Mouse (Mus musculus): ENCODE results near the gene Srpk3. TPM values are rescaled to one million over a fixed set of nuclear protein-coding genes. Genes with fewer than 3 reads are reported as not detected.

The Srpk3 gene
- total RNA-seq, 1 experiment from 2014 or later: not detected

DNA sequence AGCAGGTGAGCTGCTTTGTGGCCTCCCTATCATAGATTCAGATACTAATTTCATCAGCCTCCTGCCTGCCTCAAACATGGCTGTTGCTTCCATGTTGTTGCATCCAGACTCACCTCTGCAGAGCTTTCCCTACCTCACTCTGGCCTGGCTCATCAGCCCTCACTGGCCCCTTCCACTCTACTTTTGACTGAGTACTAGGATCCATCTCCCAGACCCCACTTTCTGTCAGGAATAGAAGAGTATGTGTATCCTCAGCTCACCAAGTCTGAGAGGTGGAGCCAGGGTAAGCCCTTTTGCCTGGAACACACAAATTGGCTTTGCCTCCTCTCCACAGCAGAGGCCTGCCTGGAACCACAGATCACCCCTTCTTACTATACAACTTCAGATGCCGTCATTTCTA lies 14.3 kb downstream of the Srpk3 start:
- ATAC-seq (replicated peaks in 1 of 2; ENCODE audit: insufficient read depth in 1 of 2, low FRiP score in 2 of 2, low TSS enrichment in 1 of 2, low read depth in 1 of 2, poor library complexity in 2 of 2, severe bottlenecking in 2 of 2): no peak

DNA sequence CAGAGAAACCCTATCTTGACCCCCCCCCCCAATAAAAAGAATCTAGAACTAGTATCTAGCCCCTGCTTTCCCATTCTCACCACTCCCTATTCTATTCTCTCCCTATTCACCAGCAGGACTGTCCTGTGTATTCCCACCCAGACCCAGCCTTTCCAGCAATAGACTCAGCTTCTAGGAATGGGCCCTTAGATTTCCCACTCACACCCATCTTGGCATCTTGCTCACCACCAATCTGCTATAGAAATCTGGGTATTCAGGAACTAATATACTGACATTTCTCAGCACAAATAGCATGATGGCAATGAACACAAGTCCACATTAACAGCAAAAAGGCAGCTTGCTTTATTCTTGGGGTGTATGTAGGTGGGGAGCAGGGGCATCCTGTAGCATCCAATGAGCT lies 18.8 kb downstream of the Srpk3 start:
- no peak for ATAC-seq (replicated peaks in 1 of 2; ENCODE audit: insufficient read depth in 1 of 2, low FRiP score in 2 of 2, low TSS enrichment in 1 of 2, low read depth in 1 of 2, poor library complexity in 2 of 2, severe bottlenecking in 2 of 2)

DNA sequence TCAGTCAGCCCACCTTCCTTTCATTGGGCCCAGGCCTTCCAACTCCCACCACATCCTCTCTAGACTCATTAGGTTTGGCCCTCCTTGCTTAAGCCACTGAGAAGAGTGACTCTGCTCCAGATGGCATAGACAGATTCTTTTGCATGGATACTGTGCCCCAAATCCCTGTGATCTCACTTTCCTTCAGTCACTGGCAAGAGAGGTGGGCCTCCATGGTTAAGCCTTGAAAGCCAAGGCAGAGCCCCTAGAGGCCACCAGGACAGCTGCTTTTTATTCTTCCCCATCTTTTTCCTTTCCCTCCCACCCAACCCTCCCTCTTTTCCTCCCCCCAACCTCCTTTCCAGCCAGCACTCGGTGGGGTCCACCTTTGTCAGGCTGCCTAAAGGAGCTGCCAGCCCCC lies 19.3 kb downstream of the Srpk3 start:
- ATAC-seq (replicated peaks in 1 of 2; ENCODE audit: insufficient read depth in 1 of 2, low FRiP score in 2 of 2, low TSS enrichment in 1 of 2, low read depth in 1 of 2, poor library complexity in 2 of 2, severe bottlenecking in 2 of 2): no peak

DNA sequence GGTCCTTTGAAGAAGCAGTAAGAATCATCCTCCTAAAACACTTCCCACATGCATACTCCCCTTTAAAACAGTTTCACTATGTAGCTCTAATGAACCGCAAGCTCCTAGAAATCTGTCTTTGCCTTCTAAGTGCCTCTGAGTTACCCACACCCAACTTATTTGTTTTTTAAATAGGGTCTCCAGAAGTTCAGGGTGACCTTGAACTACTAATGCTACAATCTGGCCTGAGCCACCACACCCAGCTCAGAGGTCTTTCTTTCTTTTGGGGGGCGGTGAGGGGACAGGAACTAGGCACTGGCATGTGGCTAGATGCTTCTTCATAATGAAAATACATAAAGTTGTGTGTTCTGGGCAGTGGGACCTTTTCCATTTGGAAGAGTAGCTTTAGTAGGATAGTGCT lies 23.3 kb downstream of the Srpk3 start:
- no peak for ATAC-seq (replicated peaks in 1 of 2; ENCODE audit: insufficient read depth in 1 of 2, low FRiP score in 2 of 2, low TSS enrichment in 1 of 2, low read depth in 1 of 2, poor library complexity in 2 of 2, severe bottlenecking in 2 of 2)

DNA sequence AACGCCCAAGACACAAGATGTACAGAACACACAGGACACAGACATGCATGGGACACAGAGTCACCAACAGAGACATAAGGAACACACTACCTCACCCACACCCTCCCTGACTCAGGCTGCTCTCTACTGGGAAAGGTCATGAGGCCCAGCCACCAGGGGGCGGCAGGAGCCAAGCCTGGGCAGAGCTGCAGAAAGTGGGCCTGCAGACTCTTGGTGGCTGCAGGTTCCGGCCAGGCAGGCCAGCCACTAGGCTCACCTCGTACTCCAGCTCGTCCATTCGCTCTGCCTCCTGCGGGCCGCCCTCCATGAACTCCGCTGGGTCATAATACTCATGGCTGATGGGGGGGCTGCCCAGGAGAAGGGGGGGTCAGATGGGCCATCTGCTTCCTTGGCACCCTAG lies 24.3 kb downstream of the Srpk3 start:
- ATAC-seq (replicated peaks in 1 of 2; ENCODE audit: insufficient read depth in 1 of 2, low FRiP score in 2 of 2, low TSS enrichment in 1 of 2, low read depth in 1 of 2, poor library complexity in 2 of 2, severe bottlenecking in 2 of 2): peak; percentile 90 to 93

DNA sequence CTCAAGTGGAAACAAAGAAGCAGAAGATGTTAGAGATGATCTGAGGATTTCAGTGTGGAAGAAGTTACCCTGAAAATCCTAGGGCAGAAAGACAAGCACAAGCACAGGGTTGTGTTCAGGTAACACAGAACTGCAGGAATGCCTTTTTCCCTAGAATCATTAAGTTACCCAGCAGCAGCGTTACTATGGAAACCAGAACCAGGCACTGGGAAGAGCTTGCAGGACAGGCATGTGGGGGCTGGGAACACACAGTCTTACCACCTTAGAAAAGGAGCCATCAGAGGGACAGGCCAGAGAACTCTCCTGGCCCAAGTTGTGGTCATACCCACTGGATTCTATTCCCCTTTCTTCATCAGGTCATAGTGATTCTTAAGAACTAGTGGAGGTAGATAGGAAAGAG lies 31.6 kb downstream of the Srpk3 start:
- no peak for ATAC-seq (replicated peaks in 1 of 2; ENCODE audit: insufficient read depth in 1 of 2, low FRiP score in 2 of 2, low TSS enrichment in 1 of 2, low read depth in 1 of 2, poor library complexity in 2 of 2, severe bottlenecking in 2 of 2)

DNA sequence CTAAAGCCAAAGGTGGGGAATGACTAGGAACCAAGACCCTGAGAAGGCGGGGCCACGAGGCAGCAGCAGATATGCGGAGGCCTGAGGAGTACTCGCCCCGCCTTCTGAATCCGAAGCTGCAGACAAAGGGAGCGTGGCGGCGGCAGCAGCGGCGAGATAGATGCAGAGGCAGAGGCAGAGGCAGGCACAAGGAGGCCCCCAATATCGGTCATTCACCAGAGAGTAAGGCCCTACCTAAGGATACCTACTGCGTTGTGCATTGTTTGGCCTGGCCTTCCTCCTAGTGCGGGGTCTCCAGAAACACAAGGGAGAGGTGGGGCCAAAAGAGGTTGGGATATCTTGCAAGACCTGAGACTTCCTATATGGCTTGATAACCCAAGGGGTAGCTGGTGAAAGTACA lies 40.9 kb downstream of the Srpk3 start:
- ATAC-seq (replicated peaks in 1 of 2; ENCODE audit: insufficient read depth in 1 of 2, low FRiP score in 2 of 2, low TSS enrichment in 1 of 2, low read depth in 1 of 2, poor library complexity in 2 of 2, severe bottlenecking in 2 of 2): no peak

DNA sequence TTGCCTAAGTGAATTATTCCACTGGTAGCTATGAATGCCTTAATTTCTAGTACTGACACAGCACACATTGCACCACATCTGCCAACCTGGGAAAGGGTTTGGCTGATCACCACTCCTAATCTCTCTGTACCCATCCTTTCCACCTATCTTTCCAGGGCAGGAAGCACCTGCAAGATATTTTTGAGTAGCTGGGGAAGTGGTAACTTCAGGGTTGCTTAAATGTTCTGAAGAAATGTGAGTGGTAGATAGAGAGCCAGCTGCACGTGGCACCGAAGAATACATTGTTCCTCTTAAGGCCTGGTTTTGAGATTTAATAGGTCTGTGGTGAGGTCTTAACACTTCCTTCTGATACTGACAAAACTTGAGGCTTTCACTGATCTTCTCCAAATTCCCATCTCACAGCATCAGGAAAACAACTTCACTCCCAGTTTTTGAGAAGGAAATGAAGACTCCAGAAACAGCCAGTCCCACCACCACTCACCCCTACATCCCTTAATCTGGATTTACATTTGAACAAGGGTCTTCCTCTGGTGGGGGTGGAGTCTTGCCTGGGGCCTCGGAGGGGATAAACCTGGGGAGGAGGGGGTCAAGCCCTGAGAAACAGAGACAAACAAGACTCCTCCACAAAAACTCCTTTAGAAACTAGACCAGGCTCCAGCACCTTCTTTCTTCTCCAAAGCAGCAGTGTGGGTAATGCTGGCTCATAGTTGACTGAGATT lies 42.5 kb downstream of the Srpk3 start:
- ATAC-seq (replicated peaks in 1 of 2; ENCODE audit: insufficient read depth in 1 of 2, low FRiP score in 2 of 2, low TSS enrichment in 1 of 2, low read depth in 1 of 2, poor library complexity in 2 of 2, severe bottlenecking in 2 of 2): peak; percentile 67 to 90

DNA sequence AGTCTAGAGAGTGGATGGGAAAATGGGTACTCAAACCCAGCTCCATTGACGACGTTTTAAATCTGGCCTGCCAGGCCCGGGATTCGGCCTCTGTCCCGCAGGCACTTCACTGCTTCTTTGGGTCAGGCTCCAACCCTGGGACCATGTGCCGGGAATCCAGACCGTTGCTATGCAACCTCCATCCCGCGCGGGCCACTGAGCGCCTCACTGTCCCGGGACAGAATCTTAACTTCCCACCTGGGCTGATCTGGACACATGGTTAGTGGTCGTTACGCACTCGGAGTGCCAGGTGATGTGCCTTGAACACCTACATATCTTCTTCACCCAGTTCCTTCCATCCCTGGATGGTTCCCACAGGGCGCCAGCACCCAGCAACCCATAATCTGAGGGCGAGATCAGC lies 49.5 kb downstream of the Srpk3 start:
- no peak for ATAC-seq (replicated peaks in 1 of 2; ENCODE audit: insufficient read depth in 1 of 2, low FRiP score in 2 of 2, low TSS enrichment in 1 of 2, low read depth in 1 of 2, poor library complexity in 2 of 2, severe bottlenecking in 2 of 2)

DNA sequence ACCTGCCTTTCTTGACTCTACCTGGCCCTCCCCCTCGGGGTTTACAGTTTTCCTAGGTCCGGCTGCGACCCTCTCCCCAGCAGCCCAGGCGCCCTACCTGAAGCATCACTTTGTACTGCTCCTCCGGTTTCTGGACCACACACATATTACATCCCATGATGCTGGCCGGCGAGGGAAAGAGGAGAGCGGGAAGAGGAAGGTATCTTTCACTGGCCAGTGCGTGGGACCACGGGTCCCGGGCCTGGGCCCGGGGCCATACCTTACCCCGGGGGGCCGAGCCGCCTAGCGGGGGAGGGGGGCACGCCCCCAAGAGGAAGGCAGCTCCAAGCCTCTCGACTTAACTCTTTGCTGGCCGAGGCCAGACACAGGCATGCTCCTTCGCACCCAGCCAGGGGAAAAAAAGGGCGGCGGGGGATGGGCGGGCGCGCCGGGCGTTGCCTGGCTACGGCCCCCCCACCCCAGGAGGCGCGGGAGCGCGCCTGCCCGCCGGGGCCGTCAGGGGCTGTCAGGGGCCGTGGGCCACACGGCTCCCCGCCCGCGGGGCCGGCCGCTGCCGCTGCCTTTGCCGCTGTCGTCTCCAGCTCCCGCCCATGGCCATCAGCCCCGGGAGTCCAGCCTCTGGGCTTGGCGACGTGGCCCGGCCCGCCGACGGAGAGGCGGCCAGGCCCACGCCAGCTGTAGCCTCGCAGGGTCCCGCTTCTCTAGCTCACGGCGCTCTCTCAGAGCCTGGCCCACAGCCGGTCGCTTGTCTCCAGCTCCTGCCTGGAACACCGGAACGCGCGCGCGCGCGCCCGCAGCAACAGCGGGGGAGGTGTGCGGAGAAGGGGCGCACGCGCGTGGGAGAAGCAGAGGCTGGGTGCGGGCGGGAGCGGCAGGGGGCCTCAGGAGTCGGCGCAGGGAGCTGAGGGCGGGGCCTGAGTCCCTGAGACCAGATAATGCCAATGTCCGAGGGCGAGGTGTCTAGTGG lies 50.3 kb downstream of the Srpk3 start, which contains the start of gene Pdzd4:
Pdzd4 (minus strand) TSS at position 785 of the 967 bp plus-strand sequence.
- ATAC-seq (replicated peaks in 1 of 2; ENCODE audit: insufficient read depth in 1 of 2, low FRiP score in 2 of 2, low TSS enrichment in 1 of 2, low read depth in 1 of 2, poor library complexity in 2 of 2, severe bottlenecking in 2 of 2): no peak

Other genes starting within 250 kb of the Srpk3 start
- 0.35 and 1.5 TPM in 2 replicates for gene Dusp9, start 135.0 kb upstream of the Srpk3 start, total RNA-seq (2017)
- gene Pnck, start 114.3 kb upstream of the Srpk3 start, total RNA-seq (2017): 5.1 and 6.1 TPM in 2 replicates
- gene Slc6a8, start 101.3 kb upstream of the Srpk3 start, total RNA-seq (2017): 0.94 TPM in 1 of 2 replicates, not detected in the other
- gene Bcap31, start 58.2 kb upstream of the Srpk3 start, total RNA-seq (2017): 171 and 203 TPM in 2 replicates
- gene Abcd1, start 57.8 kb upstream of the Srpk3 start, total RNA-seq (2017): 8.0 and 18.6 TPM in 2 replicates
- 0.25 TPM in 1 of 2 replicates, not detected in the other for gene Plxnb3, start 17.3 kb upstream of the Srpk3 start, total RNA-seq (2017)
- 172 and 200 TPM in 2 replicates for gene Idh3g, start 12.5 kb downstream of the Srpk3 start, total RNA-seq (2017)
- gene Ssr4, start 12.6 kb downstream of the Srpk3 start, total RNA-seq (2017): 106 and 153 TPM in 2 replicates
- gene Pdzd4, start 50.6 kb downstream of the Srpk3 start, total RNA-seq (2017): 2.9 and 6.4 TPM in 2 replicates
- gene Avpr2, start 117.7 kb downstream of the Srpk3 start, total RNA-seq (2017): 0.13 and 0.15 TPM in 2 replicates
- 1.6 TPM in 1 of 2 replicates, not detected in the other for gene L1cam, start 121.7 kb downstream of the Srpk3 start, total RNA-seq (2017)
- gene Arhgap4, start 147.5 kb downstream of the Srpk3 start, total RNA-seq (2017): 46.5 and 80.0 TPM in 2 replicates
- gene Naa10, start 147.5 kb downstream of the Srpk3 start, total RNA-seq (2017): 130 and 136 TPM in 2 replicates
- 13.2 and 53.8 TPM in 2 replicates for gene Renbp, start 156.4 kb downstream of the Srpk3 start, total RNA-seq (2017)
- 48.1 and 53.6 TPM in 2 replicates for gene Hcfc1, start 192.0 kb downstream of the Srpk3 start, total RNA-seq (2017)
- 60.8 and 66.2 TPM in 2 replicates for gene Irak1, start 249.5 kb downstream of the Srpk3 start, total RNA-seq (2017)